Mouse (Mus musculus): ENCODE measurements at regions not wholly inside any gene's neighbourhood (a gene's known extent, or its start where the extent isn't known, plus 50 kb on each side); places are given as distances from the start of the nearest gene placed in this dataset.

GRCm38 (mm10) chr4:84192301-84192700 lies 482.8 kb downstream of the Bnc2 start:
- no peak overlapping the region for H3K9ac ChIP-seq (replicated peaks; ENCODE audit: low read length)
- no peaks in the 10 kb centered on the region for H3K27me3 ChIP-seq (ENCODE audit: control insufficient read depth, insufficient read depth, low read length)
- no peaks in the 10 kb centered on the region for H3K9me3 ChIP-seq (replicated peaks; ENCODE audit: control insufficient read depth, low read length)
- no peaks in the 10 kb centered on the region for H3K36me3 ChIP-seq (replicated peaks; ENCODE audit: control insufficient read depth, insufficient read depth, low read depth, low read length)
- H3K27ac ChIP-seq (replicated peaks; ENCODE audit: low read depth, low read length), result no peak overlapping the region
- no peak overlapping the region for H3K4me3 ChIP-seq (ENCODE audit: low read depth, low read length)
- no peak overlapping the region for H3K4me2 ChIP-seq (ENCODE audit: low read depth, low read length)
- H3K4me1 ChIP-seq (ENCODE audit: control insufficient read depth, insufficient read depth, low read length), result no peaks in the 10 kb centered on the region; the same call in 1 of the 2 replicates
- ATAC-seq (replicated peaks; ENCODE audit: insufficient number of reproducible peaks, low FRiP score, low TSS enrichment, low read depth) (no peak), DNase-seq (ENCODE audit: low spot score) (no peak)
- 62% methylated on average over 2 of the region's 2 CpGs for WGBS

GRCm38 (mm10) chr4:84196732-84197131 lies 478.3 kb downstream of the Bnc2 start:
- Histone ChIP-seq H3K4me3 (ENCODE audit: low read depth, low read length) (no peak overlapping the region), H3K27ac (replicated peaks; ENCODE audit: low read depth, low read length) (no peak overlapping the region)
- 88% methylated on average over 2 of the region's 2 CpGs for WGBS

GRCm38 (mm10) chr4:84198176-84198575 lies 476.9 kb downstream of the Bnc2 start:
- no peak for DNase-seq (ENCODE audit: low spot score)
- Histone ChIP-seq H3K4me3 (ENCODE audit: low read depth, low read length) (no peak overlapping the region), H3K9ac (replicated peaks; ENCODE audit: low read length) (no peak overlapping the region), H3K27me3 (ENCODE audit: control insufficient read depth, insufficient read depth, low read length) (no peaks in the 10 kb centered on the region), H3K9me3 (replicated peaks; ENCODE audit: control insufficient read depth, low read length) (no peaks in the 10 kb centered on the region), H3K36me3 (replicated peaks; ENCODE audit: control insufficient read depth, insufficient read depth, low read depth, low read length) (no peaks in the 10 kb centered on the region), H3K4me1 (ENCODE audit: control insufficient read depth, insufficient read depth, low read length) (no peaks in the 10 kb centered on the region; the same call in 1 of the 2 replicates), H3K4me2 (ENCODE audit: low read depth, low read length) (no peak overlapping the region), H3K27ac (replicated peaks; ENCODE audit: low read depth, low read length) (no peak overlapping the region)
- no peak for ATAC-seq (replicated peaks; ENCODE audit: insufficient number of reproducible peaks, low FRiP score, low TSS enrichment, low read depth)
- WGBS, result 90% methylated on average over 4 of the region's 4 CpGs

More at GRCm38 (mm10) chr4:84196732-84197131, 478.3 kb downstream of the Bnc2 start:
- DNase-seq (ENCODE audit: low spot score) (no peak), ATAC-seq (replicated peaks; ENCODE audit: insufficient number of reproducible peaks, low FRiP score, low TSS enrichment, low read depth) (no peak)
- H3K36me3 ChIP-seq (replicated peaks; ENCODE audit: control insufficient read depth, insufficient read depth, low read depth, low read length), result no peaks in the 10 kb centered on the region
- H3K4me2 ChIP-seq (ENCODE audit: low read depth, low read length), result no peak overlapping the region
- H3K9ac ChIP-seq (replicated peaks; ENCODE audit: low read length), result no peak overlapping the region
- no peaks in the 10 kb centered on the region for H3K9me3 ChIP-seq (replicated peaks; ENCODE audit: control insufficient read depth, low read length)
- no peaks in the 10 kb centered on the region for H3K27me3 ChIP-seq (ENCODE audit: control insufficient read depth, insufficient read depth, low read length)
- no peaks in the 10 kb centered on the region; the same call in 1 of the 2 replicates for H3K4me1 ChIP-seq (ENCODE audit: control insufficient read depth, insufficient read depth, low read length)

- Histone ChIP-seq H3K27ac (replicated peaks; ENCODE audit: low read depth, low read length) (no peak overlapping the region), H3K27me3 (ENCODE audit: control insufficient read depth, insufficient read depth, low read length) (no peaks in the 10 kb centered on the region), H3K4me2 (ENCODE audit: low read depth, low read length) (no peak overlapping the region), H3K9ac (replicated peaks; ENCODE audit: low read length) (no peak overlapping the region), H3K36me3 (replicated peaks; ENCODE audit: control insufficient read depth, insufficient read depth, low read depth, low read length) (no peaks in the 10 kb centered on the region), H3K9me3 (replicated peaks; ENCODE audit: control insufficient read depth, low read length) (no peaks in the 10 kb centered on the region), H3K4me1 (ENCODE audit: control insufficient read depth, insufficient read depth, low read length) (no peaks in the 10 kb centered on the region; the same call in 1 of the 2 replicates), H3K4me3 (ENCODE audit: low read depth, low read length) (no peak overlapping the region)
- ATAC-seq (replicated peaks; ENCODE audit: insufficient number of reproducible peaks, low FRiP score, low TSS enrichment, low read depth), result no peak
- DNase-seq (ENCODE audit: low spot score), result no peak
- WGBS, result 51% methylated on average over 9 of the region's 9 CpGs
These were observed 475.9 kb downstream of the Bnc2 start for GRCm38 (mm10) chr4:84199181-84199656.

GRCm38 (mm10) chr4:84201001-84201400 lies 474.1 kb downstream of the Bnc2 start:
- ATAC-seq (replicated peaks; ENCODE audit: insufficient number of reproducible peaks, low FRiP score, low TSS enrichment, low read depth) (no peak), DNase-seq (ENCODE audit: low spot score) (no peak)
- no peak overlapping the region for H3K27ac ChIP-seq (replicated peaks; ENCODE audit: low read depth, low read length)
- no peaks in the 10 kb centered on the region; the same call in 1 of the 2 replicates for H3K4me1 ChIP-seq (ENCODE audit: control insufficient read depth, insufficient read depth, low read length)
- H3K36me3 ChIP-seq (replicated peaks; ENCODE audit: control insufficient read depth, insufficient read depth, low read depth, low read length), result no peaks in the 10 kb centered on the region
- H3K9ac ChIP-seq (replicated peaks; ENCODE audit: low read length), result no peak overlapping the region
- no peaks in the 10 kb centered on the region for H3K27me3 ChIP-seq (ENCODE audit: control insufficient read depth, insufficient read depth, low read length)
- no peaks in the 10 kb centered on the region for H3K9me3 ChIP-seq (replicated peaks; ENCODE audit: control insufficient read depth, low read length)
- no peak overlapping the region for H3K4me2 ChIP-seq (ENCODE audit: low read depth, low read length)
- WGBS, result 42% methylated on average over 3 of the region's 3 CpGs
- no peak overlapping the region for H3K4me3 ChIP-seq (ENCODE audit: low read depth, low read length)

GRCm38 (mm10) chr4:84202231-84202630 lies 472.8 kb downstream of the Bnc2 start:
- ATAC-seq (replicated peaks; ENCODE audit: insufficient number of reproducible peaks, low FRiP score, low TSS enrichment, low read depth) (peak; percentile 42; the same call in 1 of the 2 replicates), DNase-seq (ENCODE audit: low spot score) (no peak)
- no peaks in the 10 kb centered on the region; the same call in 1 of the 2 replicates for H3K4me1 ChIP-seq (ENCODE audit: control insufficient read depth, insufficient read depth, low read length)
- H3K9me3 ChIP-seq (replicated peaks; ENCODE audit: control insufficient read depth, low read length), result no peaks in the 10 kb centered on the region
- no peak overlapping the region for H3K27ac ChIP-seq (replicated peaks; ENCODE audit: low read depth, low read length)
- WGBS, result 25% methylated on average over 2 of the region's 2 CpGs
- H3K4me2 ChIP-seq (ENCODE audit: low read depth, low read length), result no peak overlapping the region
- no peak overlapping the region for H3K4me3 ChIP-seq (ENCODE audit: low read depth, low read length)
- H3K36me3 ChIP-seq (replicated peaks; ENCODE audit: control insufficient read depth, insufficient read depth, low read depth, low read length), result no peaks in the 10 kb centered on the region
- H3K9ac ChIP-seq (replicated peaks; ENCODE audit: low read length), result no peak overlapping the region
- H3K27me3 ChIP-seq (ENCODE audit: control insufficient read depth, insufficient read depth, low read length), result no peaks in the 10 kb centered on the region

GRCm38 (mm10) chr4:84203680-84204079 lies 471.4 kb downstream of the Bnc2 start:
- Histone ChIP-seq H3K27me3 (ENCODE audit: control insufficient read depth, insufficient read depth, low read length) (no peaks in the 10 kb centered on the region), H3K27ac (replicated peaks; ENCODE audit: low read depth, low read length) (no peak overlapping the region), H3K4me1 (ENCODE audit: control insufficient read depth, insufficient read depth, low read length) (no peaks in the 10 kb centered on the region; the same call in 1 of the 2 replicates), H3K36me3 (replicated peaks; ENCODE audit: control insufficient read depth, insufficient read depth, low read depth, low read length) (no peaks in the 10 kb centered on the region), H3K4me2 (ENCODE audit: low read depth, low read length) (no peak overlapping the region), H3K4me3 (ENCODE audit: low read depth, low read length) (no peak overlapping the region), H3K9me3 (replicated peaks; ENCODE audit: control insufficient read depth, low read length) (no peaks in the 10 kb centered on the region), H3K9ac (replicated peaks; ENCODE audit: low read length) (no peak overlapping the region)
- WGBS, result 42% methylated on average over 1 of the region's 1 CpGs
- ATAC-seq (replicated peaks; ENCODE audit: insufficient number of reproducible peaks, low FRiP score, low TSS enrichment, low read depth), result no peak
- DNase-seq (ENCODE audit: low spot score), result no peak

GRCm38 (mm10) chr4:84204777-84205176 lies 470.3 kb downstream of the Bnc2 start:
- Histone ChIP-seq H3K4me2 (ENCODE audit: low read depth, low read length) (no peak overlapping the region), H3K9ac (replicated peaks; ENCODE audit: low read length) (no peak overlapping the region), H3K4me1 (ENCODE audit: control insufficient read depth, insufficient read depth, low read length) (no peaks in the 10 kb centered on the region), H3K27ac (replicated peaks; ENCODE audit: low read depth, low read length) (no peak overlapping the region), H3K9me3 (replicated peaks; ENCODE audit: control insufficient read depth, low read length) (no peaks in the 10 kb centered on the region), H3K36me3 (replicated peaks; ENCODE audit: control insufficient read depth, insufficient read depth, low read depth, low read length) (no peaks in the 10 kb centered on the region), H3K4me3 (ENCODE audit: low read depth, low read length) (no peak overlapping the region), H3K27me3 (ENCODE audit: control insufficient read depth, insufficient read depth, low read length) (no peaks in the 10 kb centered on the region)
- DNase-seq (ENCODE audit: low spot score) (no peak), ATAC-seq (replicated peaks; ENCODE audit: insufficient number of reproducible peaks, low FRiP score, low TSS enrichment, low read depth) (no peak)
